Mouse (Mus musculus): ENCODE measurements around the gene Gsto2. TPM values are rescaled to one million over a fixed set of nuclear protein-coding genes. Genes with fewer than 3 reads are reported as not detected.

Gsto2 gene
- polyA plus RNA-seq (2016; fragmentation: Nextera tagmentation; extraction: Ambion mirVana) = 0.59 and 1.0 TPM in 2 replicates

- Histone ChIP-seq H3K4me1 (peaks cover 27% of the 10 kb centered on the region), H3K9me3 (replicated peaks) (no peaks in the 10 kb centered on the region), H3K4me3 (peak within 1 kb of the TSS; percentile 77), H3K36me3 (peaks cover 41% of the 10 kb centered on the region), H3K27me3 (ENCODE audit: low read depth, poor library complexity, severe bottlenecking) (no peaks in the 10 kb centered on the region), H3K27ac (peak within 1 kb of the TSS; percentile 98)
- DNase-seq (ENCODE audit: low spot score) = peak; percentile 96
- under 1% methylated on average over 49 of the region's 49 CpGs for WGBS
These were observed at the start of gene Gsto2 for GRCm38 (mm10) chr19:47865353-47865947. Gsto2 (plus strand) TSS chr19:47865534.

GRCm38 (mm10) chr19:47817692-47818091 is 47.6 kb upstream of the Gsto2 start:
- H3K9me3 ChIP-seq (replicated peaks) = no peaks in the 10 kb centered on the region
- no peak overlapping the region for H3K27ac ChIP-seq
- 88% methylated on average over 9 of the region's 9 CpGs for WGBS
- H3K36me3 ChIP-seq = no peaks in the 10 kb centered on the region
- no peak overlapping the region for H3K4me3 ChIP-seq
- H3K27me3 ChIP-seq (ENCODE audit: low read depth, poor library complexity, severe bottlenecking) = peaks cover 8% of the 10 kb centered on the region
- peaks cover 29% of the 10 kb centered on the region for H3K4me1 ChIP-seq
- DNase-seq (ENCODE audit: low spot score) = no peak

GRCm38 (mm10) chr19:47820832-47821493 is 44.4 kb upstream of the Gsto2 start:
- no peak overlapping the region for H3K4me3 ChIP-seq
- no peaks in the 10 kb centered on the region for H3K36me3 ChIP-seq
- H3K27ac ChIP-seq = peak overlapping the region; percentile 61; the same call in 1 of the 2 replicates
- 21% methylated on average over 8 of the region's 9 CpGs for WGBS
- peaks cover 20% of the 10 kb centered on the region for H3K27me3 ChIP-seq (ENCODE audit: low read depth, poor library complexity, severe bottlenecking)
- H3K9me3 ChIP-seq (replicated peaks) = no peaks in the 10 kb centered on the region
- DNase-seq (ENCODE audit: low spot score) = peak; percentile 83
- peaks cover 29% of the 10 kb centered on the region for H3K4me1 ChIP-seq

GRCm38 (mm10) chr19:47821494-47821872 is 43.9 kb upstream of the Gsto2 start:
- no peak for DNase-seq (ENCODE audit: low spot score)
- Histone ChIP-seq H3K4me3 (no peak overlapping the region), H3K9me3 (replicated peaks) (no peaks in the 10 kb centered on the region), H3K4me1 (peaks cover 29% of the 10 kb centered on the region), H3K36me3 (no peaks in the 10 kb centered on the region), H3K27ac (no peak overlapping the region), H3K27me3 (ENCODE audit: low read depth, poor library complexity, severe bottlenecking) (peaks cover 20% of the 10 kb centered on the region)
- WGBS = 59% methylated on average over 7 of the region's 7 CpGs

- peaks cover 29% of the 10 kb centered on the region for H3K4me1 ChIP-seq
- no peaks in the 10 kb centered on the region for H3K9me3 ChIP-seq (replicated peaks)
- H3K27me3 ChIP-seq (ENCODE audit: low read depth, poor library complexity, severe bottlenecking) = peaks cover 20% of the 10 kb centered on the region
- H3K27ac ChIP-seq = no peak overlapping the region
- H3K36me3 ChIP-seq = no peaks in the 10 kb centered on the region
- no peak overlapping the region for H3K4me3 ChIP-seq
- peak; percentile 28 for DNase-seq (ENCODE audit: low spot score)
- 22% methylated on average over 8 of the region's 8 CpGs for WGBS
These were observed 43.1 kb upstream of the Gsto2 start for GRCm38 (mm10) chr19:47822143-47822796.

- Histone ChIP-seq H3K27ac (no peak overlapping the region), H3K4me3 (no peak overlapping the region), H3K4me1 (peaks cover 29% of the 10 kb centered on the region), H3K27me3 (ENCODE audit: low read depth, poor library complexity, severe bottlenecking) (peaks cover 20% of the 10 kb centered on the region), H3K36me3 (no peaks in the 10 kb centered on the region), H3K9me3 (replicated peaks) (no peaks in the 10 kb centered on the region)
- peak; percentile 20 for DNase-seq (ENCODE audit: low spot score)
- WGBS = 85% methylated on average over 5 of the region's 5 CpGs
These were observed 41.3 kb upstream of the Gsto2 start for GRCm38 (mm10) chr19:47824026-47824425.

- Histone ChIP-seq H3K4me3 (no peak overlapping the region), H3K27me3 (ENCODE audit: low read depth, poor library complexity, severe bottlenecking) (no peaks in the 10 kb centered on the region), H3K27ac (no peak overlapping the region), H3K9me3 (replicated peaks) (no peaks in the 10 kb centered on the region), H3K4me1 (no peaks in the 10 kb centered on the region), H3K36me3 (no peaks in the 10 kb centered on the region)
- 86% methylated on average over 14 of the region's 14 CpGs for WGBS
- DNase-seq (ENCODE audit: low spot score) = no peak
These were observed 35.4 kb upstream of the Gsto2 start for GRCm38 (mm10) chr19:47829913-47830450.

GRCm38 (mm10) chr19:47831111-47831510 is 34.2 kb upstream of the Gsto2 start:
- H3K36me3 ChIP-seq = no peaks in the 10 kb centered on the region
- peaks cover 6% of the 10 kb centered on the region for H3K27me3 ChIP-seq (ENCODE audit: low read depth, poor library complexity, severe bottlenecking)
- no peaks in the 10 kb centered on the region for H3K9me3 ChIP-seq (replicated peaks)
- WGBS = 93% methylated on average over 8 of the region's 8 CpGs
- no peak overlapping the region for H3K27ac ChIP-seq
- no peak for DNase-seq (ENCODE audit: low spot score)
- no peak overlapping the region for H3K4me3 ChIP-seq
- H3K4me1 ChIP-seq = no peaks in the 10 kb centered on the region

GRCm38 (mm10) chr19:47832316-47832715 is 33.0 kb upstream of the Gsto2 start:
- peaks cover 7% of the 10 kb centered on the region for H3K4me1 ChIP-seq
- no peaks in the 10 kb centered on the region for H3K9me3 ChIP-seq (replicated peaks)
- DNase-seq (ENCODE audit: low spot score) = no peak
- no peak overlapping the region for H3K27ac ChIP-seq
- H3K27me3 ChIP-seq (ENCODE audit: low read depth, poor library complexity, severe bottlenecking) = peaks cover 17% of the 10 kb centered on the region
- WGBS = 88% methylated on average over 16 of the region's 16 CpGs
- no peak overlapping the region for H3K4me3 ChIP-seq
- H3K36me3 ChIP-seq = no peaks in the 10 kb centered on the region

GRCm38 (mm10) chr19:47834614-47835013 is 30.7 kb upstream of the Gsto2 start:
- no peak for DNase-seq (ENCODE audit: low spot score)
- no peak overlapping the region for H3K4me3 ChIP-seq
- H3K4me1 ChIP-seq = peaks cover 7% of the 10 kb centered on the region
- no peaks in the 10 kb centered on the region for H3K36me3 ChIP-seq
- H3K27me3 ChIP-seq (ENCODE audit: low read depth, poor library complexity, severe bottlenecking) = peaks cover 17% of the 10 kb centered on the region
- 91% methylated on average over 5 of the region's 5 CpGs for WGBS
- no peak overlapping the region for H3K27ac ChIP-seq
- no peaks in the 10 kb centered on the region for H3K9me3 ChIP-seq (replicated peaks)

- DNase-seq (ENCODE audit: low spot score) = no peak
- WGBS = 89% methylated on average over 7 of the region's 7 CpGs
- Histone ChIP-seq H3K27ac (no peak overlapping the region), H3K4me1 (peaks cover 7% of the 10 kb centered on the region), H3K4me3 (no peak overlapping the region), H3K27me3 (ENCODE audit: low read depth, poor library complexity, severe bottlenecking) (peaks cover 17% of the 10 kb centered on the region), H3K9me3 (replicated peaks) (no peaks in the 10 kb centered on the region), H3K36me3 (no peaks in the 10 kb centered on the region)
These were observed 29.6 kb upstream of the Gsto2 start for GRCm38 (mm10) chr19:47835776-47836175.

GRCm38 (mm10) chr19:47836701-47837526 is 28.4 kb upstream of the Gsto2 start:
- DNase-seq (ENCODE audit: low spot score) = peak; percentile 92
- Histone ChIP-seq H3K4me3 (peak overlapping the region; percentile 65), H3K9me3 (replicated peaks) (no peaks in the 10 kb centered on the region), H3K4me1 (peaks cover 7% of the 10 kb centered on the region), H3K27me3 (ENCODE audit: low read depth, poor library complexity, severe bottlenecking) (peaks cover 17% of the 10 kb centered on the region), H3K36me3 (no peaks in the 10 kb centered on the region), H3K27ac (peak overlapping the region; percentile 63)
- 3% methylated on average over 49 of the region's 49 CpGs for WGBS

Data from limb, embryonic 10.5 days (tissue).